Mouse (Mus musculus) urinary bladder, adult 2 months (tissue): ENCODE measurements around the gene Adam26b. TPM values are rescaled to one million over a fixed set of nuclear protein-coding genes. Genes with fewer than 3 reads are reported as not detected.
"Not testable (repeated sequence)": the region's sequence is repeated elsewhere in the genome, so short reads cannot be mapped to it uniquely, and the experiment has no call there.

Experiments
- DNase-seq: peaks from one replicate; pipeline ENCODE4 v3.0.0; 2022; ENCODE audit warnings: low spot score
- polyA plus RNA-seq: library from polyadenylated mRNA; depleted of rRNA; stranded (reverse); fragments of >200 nt; gene quantifications from 2 replicates; pipeline ENCODE4 v1.2.3, GENCODE M21; 2012; rRNA removed

Adam26b gene
- polyA plus RNA-seq = not detected in 2 replicates

DNA sequence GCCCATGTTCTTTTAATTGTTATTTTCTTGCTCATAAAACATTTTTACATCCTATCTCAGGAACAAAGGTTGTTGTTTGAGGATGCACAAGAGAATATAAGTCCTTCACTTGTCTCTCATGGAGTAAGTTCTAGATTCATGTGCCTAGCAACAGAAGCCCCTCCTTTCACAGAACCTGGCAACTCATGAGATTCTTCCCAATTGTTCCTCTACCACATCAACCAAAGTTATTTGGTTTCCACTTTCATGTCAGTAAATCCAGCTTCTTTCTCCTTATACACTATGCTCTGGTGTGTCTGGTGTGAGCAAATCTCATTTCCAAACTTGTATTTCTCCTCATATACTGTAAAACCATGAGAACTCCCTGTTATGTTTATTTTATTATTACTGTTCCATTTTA lies at the start of gene Adam26b:
TSS of gene Adam26b (minus strand) at position 101 of the 400 bp plus-strand sequence.
- not testable (repeated sequence) for DNase-seq

DNA sequence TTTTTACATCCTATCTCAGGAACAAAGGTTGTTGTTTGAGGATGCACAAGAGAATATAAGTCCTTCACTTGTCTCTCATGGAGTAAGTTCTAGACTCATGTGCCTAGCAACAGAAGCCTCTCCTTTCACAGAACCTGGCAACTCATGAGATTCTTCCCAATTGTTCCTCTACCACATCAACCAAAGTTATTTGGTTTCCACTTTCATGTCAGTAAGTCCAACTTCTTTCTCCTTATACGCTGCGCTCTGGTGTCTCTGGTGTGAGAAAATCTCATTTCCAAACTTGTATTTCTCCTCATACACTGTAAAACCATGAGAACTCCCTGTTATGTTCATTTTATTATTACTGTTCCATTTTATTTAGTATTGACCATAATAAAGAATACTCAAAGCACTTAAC lies 48.7 kb upstream of the Adam26b start, which contains the start of gene Adam26a:
TSS of gene Adam26a (minus strand) at position 101 of the 400 bp plus-strand sequence.
- DNase-seq = not testable (repeated sequence)

Other genes starting within 250 kb of the Adam26b start
- 0.11 and 0.16 TPM in 2 replicates for gene Zfp42, start 221.1 kb downstream of the Adam26b start, polyA plus RNA-seq
- gene Adam26a, start 48.6 kb upstream of the Adam26b start, polyA plus RNA-seq = not detected in 2 replicates
- not detected in 2 replicates for gene Gm5346, start 99.2 kb upstream of the Adam26b start, polyA plus RNA-seq
- gene Adam34, start 181.9 kb upstream of the Adam26b start, polyA plus RNA-seq = not detected in 2 replicates